Mouse (Mus musculus): ENCODE measurements around the gene Bloc1s5. TPM values are rescaled to one million over a fixed set of nuclear protein-coding genes. Genes with fewer than 3 reads are reported as not detected.

Bloc1s5 gene
- polyA plus RNA-seq, 1 experiment from 2014 or later, result 20.3 TPM

- Histone ChIP-seq H3K36me3 (ENCODE audit: control insufficient read depth, insufficient read depth, low read length) (peaks cover 10% of the 10 kb centered on the region), H3K27me3 (replicated peaks; ENCODE audit: control insufficient read depth, insufficient read depth, low read length) (no peaks in the 10 kb centered on the region), H3K4me2 (no peak overlapping the region; the same call in 1 of the 2 replicates), H3K27ac (ENCODE audit: low read depth, low read length) (peak overlapping the region; percentile 44), H3K4me1 (replicated peaks; ENCODE audit: control insufficient read depth, insufficient read depth, low read length) (peaks cover 37% of the 10 kb centered on the region), H3K4me3 (ENCODE audit: low read depth, low read length) (no peak overlapping the region), H3K9me3 (ENCODE audit: control insufficient read depth, low read length) (no peaks in the 10 kb centered on the region; the same call in 1 of the 2 replicates), H3K9ac (ENCODE audit: low read depth, low read length) (0 out of 2 replicates have a peak overlapping the region, but pooled peaks have one; percentile 7)
- WGBS, result 43% methylated on average over 8 of the region's 8 CpGs
- DNase-seq (ENCODE audit: low spot score) (no peak), ATAC-seq (replicated peaks; ENCODE audit: low FRiP score) (peak; percentile 39; the same call in 1 of the 2 replicates)
Observed at GRCm38 (mm10) chr13:38613583-38613982, 21.3 kb downstream of the Bloc1s5 start.

GRCm38 (mm10) chr13:38612608-38613007 lies 22.3 kb downstream of the Bloc1s5 start:
- Histone ChIP-seq H3K27me3 (replicated peaks; ENCODE audit: control insufficient read depth, insufficient read depth, low read length) (no peaks in the 10 kb centered on the region), H3K36me3 (ENCODE audit: control insufficient read depth, insufficient read depth, low read length) (peaks cover 10% of the 10 kb centered on the region), H3K9me3 (ENCODE audit: control insufficient read depth, low read length) (no peaks in the 10 kb centered on the region; the same call in 1 of the 2 replicates), H3K4me1 (replicated peaks; ENCODE audit: control insufficient read depth, insufficient read depth, low read length) (peaks cover 37% of the 10 kb centered on the region), H3K4me3 (ENCODE audit: low read depth, low read length) (no peak overlapping the region), H3K4me2 (no peak overlapping the region), H3K27ac (ENCODE audit: low read depth, low read length) (no peak overlapping the region), H3K9ac (ENCODE audit: low read depth, low read length) (no peak overlapping the region)
- DNase-seq (ENCODE audit: low spot score) (no peak), ATAC-seq (replicated peaks; ENCODE audit: low FRiP score) (no peak)
- WGBS, result 84% methylated on average over 9 of the region's 9 CpGs

DNA sequence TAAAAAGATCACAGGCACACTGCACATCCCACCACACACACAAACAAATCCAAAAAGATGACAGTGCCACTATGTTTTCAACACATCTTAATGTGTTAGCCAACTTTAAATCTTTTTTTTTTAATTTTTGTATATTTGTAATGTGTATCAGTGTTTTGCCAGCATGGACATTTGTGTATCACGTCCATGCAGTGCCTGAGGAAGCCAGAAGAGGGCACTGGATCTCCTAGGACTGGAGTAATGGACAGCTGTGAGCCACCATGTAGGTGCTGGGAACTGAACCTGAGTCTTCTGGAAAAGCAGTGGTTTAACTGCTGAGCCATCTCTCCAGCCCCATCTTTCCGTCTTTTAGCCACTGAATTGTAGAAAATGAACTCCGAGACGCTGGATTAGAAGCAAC lies 22.7 kb downstream of the Bloc1s5 start:
- Histone ChIP-seq H3K4me3 (ENCODE audit: low read depth, low read length) (no peak overlapping the region), H3K36me3 (ENCODE audit: control insufficient read depth, insufficient read depth, low read length) (peaks cover 10% of the 10 kb centered on the region), H3K27me3 (replicated peaks; ENCODE audit: control insufficient read depth, insufficient read depth, low read length) (no peaks in the 10 kb centered on the region), H3K9me3 (ENCODE audit: control insufficient read depth, low read length) (no peaks in the 10 kb centered on the region; the same call in 1 of the 2 replicates), H3K27ac (ENCODE audit: low read depth, low read length) (no peak overlapping the region), H3K4me2 (no peak overlapping the region), H3K9ac (ENCODE audit: low read depth, low read length) (no peak overlapping the region), H3K4me1 (replicated peaks; ENCODE audit: control insufficient read depth, insufficient read depth, low read length) (peaks cover 35% of the 10 kb centered on the region)
- ATAC-seq (replicated peaks; ENCODE audit: low FRiP score), result no peak
- WGBS, result 95% methylated on average over 4 of the region's 4 CpGs
- no peak for DNase-seq (ENCODE audit: low spot score)

- DNase-seq (ENCODE audit: low spot score), result no peak
- Histone ChIP-seq H3K36me3 (ENCODE audit: control insufficient read depth, insufficient read depth, low read length) (peaks cover 10% of the 10 kb centered on the region), H3K4me1 (replicated peaks; ENCODE audit: control insufficient read depth, insufficient read depth, low read length) (peaks cover 19% of the 10 kb centered on the region), H3K27me3 (replicated peaks; ENCODE audit: control insufficient read depth, insufficient read depth, low read length) (no peaks in the 10 kb centered on the region), H3K9ac (ENCODE audit: low read depth, low read length) (no peak overlapping the region), H3K27ac (ENCODE audit: low read depth, low read length) (no peak overlapping the region), H3K9me3 (ENCODE audit: control insufficient read depth, low read length) (no peaks in the 10 kb centered on the region; the same call in 1 of the 2 replicates), H3K4me3 (ENCODE audit: low read depth, low read length) (no peak overlapping the region), H3K4me2 (no peak overlapping the region)
- 82% methylated on average over 6 of the region's 6 CpGs for WGBS
- ATAC-seq (replicated peaks; ENCODE audit: low FRiP score), result no peak
Observed at GRCm38 (mm10) chr13:38610336-38610735, 24.6 kb downstream of the Bloc1s5 start.

- H3K9me3 ChIP-seq (ENCODE audit: control insufficient read depth, low read length), result no peaks in the 10 kb centered on the region
- H3K9ac ChIP-seq (ENCODE audit: low read depth, low read length), result no peak overlapping the region
- peaks cover under 1% of the 10 kb centered on the region for H3K36me3 ChIP-seq (ENCODE audit: control insufficient read depth, insufficient read depth, low read length)
- no peak for DNase-seq (ENCODE audit: low spot score)
- H3K4me2 ChIP-seq, result no peak overlapping the region
- H3K27me3 ChIP-seq (replicated peaks; ENCODE audit: control insufficient read depth, insufficient read depth, low read length), result no peaks in the 10 kb centered on the region
- ATAC-seq (replicated peaks; ENCODE audit: low FRiP score), result peak; percentile 63
- H3K27ac ChIP-seq (ENCODE audit: low read depth, low read length), result no peak overlapping the region
- no peak overlapping the region for H3K4me3 ChIP-seq (ENCODE audit: low read depth, low read length)
- H3K4me1 ChIP-seq (replicated peaks; ENCODE audit: control insufficient read depth, insufficient read depth, low read length), result no peaks in the 10 kb centered on the region
- WGBS, result 78% methylated on average over 6 of the region's 6 CpGs
Observed at GRCm38 (mm10) chr13:38607130-38607529, 27.8 kb downstream of the Bloc1s5 start.

DNA sequence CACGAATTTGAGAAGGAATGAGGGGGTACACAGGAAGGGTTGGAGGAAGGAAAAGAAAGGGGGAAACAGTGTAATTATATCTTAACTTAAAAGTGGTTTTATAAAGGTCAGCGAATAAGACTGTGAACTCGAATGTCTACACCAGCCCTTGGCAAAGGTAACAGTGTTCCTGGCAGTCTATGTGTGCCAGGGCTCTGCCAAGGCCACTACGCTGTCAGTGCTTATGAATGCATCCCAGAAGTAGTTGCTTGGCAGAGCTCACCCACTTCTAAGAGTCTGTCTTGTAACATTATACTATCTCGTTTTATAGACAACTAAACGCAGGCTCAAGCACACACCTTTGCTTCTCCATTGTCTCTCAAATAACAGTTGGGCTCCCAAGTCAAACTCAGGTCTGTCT lies 29.6 kb downstream of the Bloc1s5 start:
- WGBS, result 89% methylated on average over 6 of the region's 6 CpGs
- no peak for ATAC-seq (replicated peaks; ENCODE audit: low FRiP score)
- H3K27ac ChIP-seq (ENCODE audit: low read depth, low read length), result no peak overlapping the region
- H3K4me1 ChIP-seq (replicated peaks; ENCODE audit: control insufficient read depth, insufficient read depth, low read length), result no peaks in the 10 kb centered on the region; the same call in 1 of the 2 replicates
- no peaks in the 10 kb centered on the region for H3K27me3 ChIP-seq (replicated peaks; ENCODE audit: control insufficient read depth, insufficient read depth, low read length)
- H3K4me2 ChIP-seq, result no peak overlapping the region
- H3K36me3 ChIP-seq (ENCODE audit: control insufficient read depth, insufficient read depth, low read length), result no peaks in the 10 kb centered on the region
- no peaks in the 10 kb centered on the region for H3K9me3 ChIP-seq (ENCODE audit: control insufficient read depth, low read length)
- DNase-seq (ENCODE audit: low spot score), result no peak
- no peak overlapping the region for H3K4me3 ChIP-seq (ENCODE audit: low read depth, low read length)
- no peak overlapping the region for H3K9ac ChIP-seq (ENCODE audit: low read depth, low read length)

DNA sequence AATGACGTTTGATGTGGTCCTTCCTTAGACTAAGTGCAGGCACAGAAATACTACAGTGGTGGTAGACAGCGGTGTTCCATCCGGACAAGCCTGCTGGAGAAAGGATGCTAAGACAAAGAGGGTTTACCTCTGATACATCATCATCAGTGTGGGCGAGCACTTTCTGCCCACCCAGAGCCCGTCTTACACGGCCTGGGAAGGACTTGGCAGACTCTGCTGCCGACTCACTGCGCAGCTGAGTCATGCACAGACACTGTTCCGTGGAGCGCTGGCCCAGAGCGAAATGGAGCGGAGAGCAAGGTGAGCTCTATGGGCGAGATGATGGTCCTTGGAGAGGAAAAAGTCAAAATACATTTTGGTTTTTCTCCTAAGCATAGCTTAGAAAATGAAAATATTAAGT lies 31.9 kb downstream of the Bloc1s5 start:
- no peaks in the 10 kb centered on the region; the same call in 1 of the 2 replicates for H3K4me1 ChIP-seq (replicated peaks; ENCODE audit: control insufficient read depth, insufficient read depth, low read length)
- DNase-seq (ENCODE audit: low spot score) (no peak), ATAC-seq (replicated peaks; ENCODE audit: low FRiP score) (no peak)
- H3K9me3 ChIP-seq (ENCODE audit: control insufficient read depth, low read length), result no peaks in the 10 kb centered on the region
- no peak overlapping the region for H3K9ac ChIP-seq (ENCODE audit: low read depth, low read length)
- H3K27me3 ChIP-seq (replicated peaks; ENCODE audit: control insufficient read depth, insufficient read depth, low read length), result no peaks in the 10 kb centered on the region
- no peaks in the 10 kb centered on the region for H3K36me3 ChIP-seq (ENCODE audit: control insufficient read depth, insufficient read depth, low read length)
- no peak overlapping the region for H3K27ac ChIP-seq (ENCODE audit: low read depth, low read length)
- no peak overlapping the region for H3K4me2 ChIP-seq
- WGBS, result 88% methylated on average over 13 of the region's 13 CpGs
- no peak overlapping the region for H3K4me3 ChIP-seq (ENCODE audit: low read depth, low read length)

GRCm38 (mm10) chr13:38602243-38602832 lies 32.6 kb downstream of the Bloc1s5 start:
- H3K9me3 ChIP-seq (ENCODE audit: control insufficient read depth, low read length), result no peaks in the 10 kb centered on the region
- H3K4me3 ChIP-seq (ENCODE audit: low read depth, low read length), result no peak overlapping the region
- 82% methylated on average over 17 of the region's 17 CpGs for WGBS
- H3K4me1 ChIP-seq (replicated peaks; ENCODE audit: control insufficient read depth, insufficient read depth, low read length), result no peaks in the 10 kb centered on the region; the same call in 1 of the 2 replicates
- H3K4me2 ChIP-seq, result no peak overlapping the region
- H3K36me3 ChIP-seq (ENCODE audit: control insufficient read depth, insufficient read depth, low read length), result no peaks in the 10 kb centered on the region
- H3K27me3 ChIP-seq (replicated peaks; ENCODE audit: control insufficient read depth, insufficient read depth, low read length), result no peaks in the 10 kb centered on the region
- H3K9ac ChIP-seq (ENCODE audit: low read depth, low read length), result no peak overlapping the region
- ATAC-seq (replicated peaks; ENCODE audit: low FRiP score) (no peak), DNase-seq (ENCODE audit: low spot score) (no peak)
- H3K27ac ChIP-seq (ENCODE audit: low read depth, low read length), result no peak overlapping the region

GRCm38 (mm10) chr13:38600811-38601210 lies 34.1 kb downstream of the Bloc1s5 start:
- WGBS, result 83% methylated on average over 11 of the region's 11 CpGs
- Histone ChIP-seq H3K4me2 (no peak overlapping the region), H3K36me3 (ENCODE audit: control insufficient read depth, insufficient read depth, low read length) (no peaks in the 10 kb centered on the region), H3K9ac (ENCODE audit: low read depth, low read length) (no peak overlapping the region), H3K27me3 (replicated peaks; ENCODE audit: control insufficient read depth, insufficient read depth, low read length) (no peaks in the 10 kb centered on the region), H3K27ac (ENCODE audit: low read depth, low read length) (no peak overlapping the region), H3K4me1 (replicated peaks; ENCODE audit: control insufficient read depth, insufficient read depth, low read length) (no peaks in the 10 kb centered on the region; the same call in 1 of the 2 replicates), H3K9me3 (ENCODE audit: control insufficient read depth, low read length) (no peaks in the 10 kb centered on the region), H3K4me3 (ENCODE audit: low read depth, low read length) (no peak overlapping the region)
- DNase-seq (ENCODE audit: low spot score) (no peak), ATAC-seq (replicated peaks; ENCODE audit: low FRiP score) (no peak)
